6 mouse cellular contexts compared by ENCODE assay signal in the genomic region with DNA sequence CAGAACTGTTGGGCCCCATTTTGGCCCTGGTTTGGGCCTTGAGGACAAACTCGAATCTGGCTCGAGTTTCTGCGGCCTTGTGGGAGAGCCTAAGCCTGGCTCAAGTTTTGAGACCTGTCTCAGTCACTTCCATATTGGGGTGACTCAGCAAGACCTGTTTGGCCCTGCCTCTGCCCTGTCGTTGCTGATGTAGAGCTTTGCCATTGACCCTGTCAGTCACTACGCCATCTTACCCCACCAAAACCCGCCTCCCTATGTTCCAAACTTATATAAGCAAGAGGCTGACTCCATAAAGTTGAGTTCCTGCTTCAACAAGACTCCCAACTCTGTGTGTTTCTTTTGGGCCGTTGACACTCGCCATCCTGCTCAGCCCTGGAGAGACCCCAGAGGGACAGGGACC. TPM values are rescaled to one million over a fixed set of nuclear protein-coding genes. Genes with fewer than 3 reads are reported as not detected.
DNase-seq lines count a peak whose midpoint lies in the region; ATAC-seq and TF ChIP-seq lines count a peak whose summit lies in the region.
"Not testable (repeated sequence)": the region's sequence is repeated elsewhere in the genome, so short reads cannot be mapped to it uniquely, and the experiment has no call there.

No protein-coding gene starts in this region.

- peak; percentile 85 for DNase-seq in 416B (ENCODE audit: low read depth)
- DNase-seq in MEL (ENCODE audit: low read depth, low spot score): peak; percentile 51
- DNase-seq in adrenal gland, adult (ENCODE audit: inconsistent age in 2 of 2, low spot score in 1 of 2): peak; percentile 10 to 52
- DNase-seq in left cerebral cortex, adult 2 months (ENCODE audit: extremely low spot score in 1 of 2, low spot score in 2 of 2); liver, embryonic 13.5 days: not testable (repeated sequence)

- not testable (repeated sequence) for H3K4me3 ChIP-seq in MEL (ENCODE audit: control insufficient read depth in 1 of 2, insufficient read depth in 1 of 2, low read depth in 2 of 2, low read length in 2 of 2); cortical plate, adult 2 months (ENCODE audit: insufficient read depth, low read length); left cerebral cortex, adult 2 months; liver, embryonic 13.5 days (replicated peaks)

- H3K79me2 ChIP-seq in MEL (ENCODE audit: control insufficient read depth, insufficient read depth, low read length, poor library complexity): not testable (repeated sequence)

- not testable (repeated sequence) for TF ChIP-seq CTCF in MEL (IDR thresholded peaks at IDR 0.05 in 2 of 3, conservative IDR thresholded peaks at IDR 0.05 in 1 of 3; ENCODE audit: control insufficient read depth in 1 of 3, insufficient read depth in 1 of 3, low read depth in 2 of 3, low read length in 3 of 3, poor library complexity in 1 of 3, severe bottlenecking in 1 of 3); cortical plate, adult 2 months (IDR thresholded peaks at IDR 0.05; ENCODE audit: extremely low read depth, insufficient read depth, low read length); left cerebral cortex, adult 2 months (IDR thresholded peaks at IDR 0.05)

- H3K36me3 ChIP-seq in MEL (ENCODE audit: control insufficient read depth in 1 of 2, insufficient read depth in 2 of 2, low read length in 2 of 2): peaks cover 0 to 17% of the 10 kb centered on the region in 2 experiments; a peak in 2 of 4 replicates
- H3K36me3 ChIP-seq in liver, embryonic 13.5 days: not testable (repeated sequence)

- H3K9me3 ChIP-seq in MEL (replicated peaks; ENCODE audit: insufficient read depth, low read length); liver, embryonic 13.5 days (replicated peaks): not testable (repeated sequence)

- TF ChIP-seq EP300 in MEL (IDR thresholded peaks at IDR 0.05; ENCODE audit: low read depth in 1 of 2, low read length in 2 of 2): not testable (repeated sequence)

- H3K4me1 ChIP-seq in MEL (ENCODE audit: control insufficient read depth in 1 of 2, insufficient read depth in 2 of 2, low read length in 2 of 2); cortical plate, adult 2 months (ENCODE audit: control insufficient read depth, insufficient read depth, low read length): not testable (repeated sequence)
- H3K4me1 ChIP-seq in liver, embryonic 13.5 days (replicated peaks): peaks cover 14% of the 10 kb centered on the region

- WGBS in liver, embryonic 13.5 days (ENCODE audit: insufficient replicate concordance): 78% methylated on average over 8 of the region's 8 CpGs

- peak overlapping the region; percentile 29; the same call in 1 of the 2 replicates for H3K27ac ChIP-seq in MEL (ENCODE audit: control insufficient read depth, low read depth, low read length)
- H3K27ac ChIP-seq in cortical plate, adult 2 months (ENCODE audit: insufficient read depth, low read length): 0 out of 2 replicates have a peak overlapping the region, but pooled peaks have one; percentile 80
- peak overlapping the region; percentile 77 for H3K27ac ChIP-seq in left cerebral cortex, adult 2 months
- not testable (repeated sequence) for H3K27ac ChIP-seq in liver, embryonic 13.5 days

- peak overlapping the region; percentile 20; the same call in 1 of the 2 replicates for H3K9ac ChIP-seq in MEL (ENCODE audit: control insufficient read depth, low read depth, low read length, poor library complexity, severe bottlenecking)
- not testable (repeated sequence) for H3K9ac ChIP-seq in liver, embryonic 13.5 days

- peak overlapping the region; percentile 80; the same call in 1 of the 2 replicates for H3K4me2 ChIP-seq in liver, embryonic 13.5 days

- not testable (repeated sequence) for ATAC-seq in liver, embryonic 13.5 days (ENCODE audit: low read depth)

- TF ChIP-seq POLR2A in MEL (IDR thresholded peaks at IDR 0.05; ENCODE audit: control insufficient read depth in 1 of 2, insufficient read depth in 1 of 2, low read depth in 1 of 2, low read length in 2 of 2, poor library complexity in 1 of 2); cortical plate, adult 2 months (IDR thresholded peaks at IDR 0.05; ENCODE audit: extremely low read depth, insufficient read depth, low read length): not testable (repeated sequence)

- not testable (repeated sequence) for H3K27me3 ChIP-seq in MEL (ENCODE audit: control insufficient read depth in 1 of 2, insufficient read depth in 2 of 2, low read length in 2 of 2); liver, embryonic 13.5 days

- not testable (repeated sequence) for TF ChIP-seq RAD21 in MEL (IDR thresholded peaks at IDR 0.05; ENCODE audit: low read depth, low read length)

- intact Hi-C loops in left cerebral cortex, adult 2 months (cut with DNase I): loop anchor here (5.0 kb wide), 9 partner anchors 90 to 990 kb away; a partner anchor contains a TSS

TF ChIP-seq in MEL, 35 proteins besides CTCF, POLR2A, EP300 and RAD21:
- TF ChIP-seq TBP (IDR thresholded peaks at IDR 0.05; ENCODE audit: low read depth, low read length) (peak; percentile 58; the same call in 1 of the 2 replicates), HCFC1 (IDR thresholded peaks at IDR 0.05; ENCODE audit: low read depth, low read length) (0 out of 2 replicates have a peak, but pooled peaks have one; percentile 2)

RNA-seq across cellular contexts. Expression of a gene that starts 1.4 kb away (rescaled TPM):
- total RNA-seq in MEL (2012; rRNA removed): 9.1 and 13.7 TPM in 2 replicates
- 10 to 100 TPM in 1 of 2 experiments, not detected in 1; 16.8 TPM for polyA plus RNA-seq in MEL (2012; ENCODE audit: insufficient read depth in 1 of 2, insufficient read length in 2 of 2, low read depth in 1 of 2, low replicate concordance in 2 of 2, missing spikeins in 1 of 2)
- polyA plus RNA-seq in cortical plate, adult 2 months (2012; rRNA removed): 16.2 and 18.6 TPM in 2 replicates
- total RNA-seq in left cerebral cortex, adult 2 months (2021): 10 to 100 TPM; 20.4 to 20.6 TPM
- polyA plus RNA-seq in liver, embryonic 13.5 days (2015; fragmentation: Nextera tagmentation; extraction: Ambion mirVana): 17.8 and 19.9 TPM in 2 replicates
